Mouse (Mus musculus) thymus, postnatal 4 days (tissue): Measurements from ENCODE around the gene Gm19668.
"Not testable (repeated sequence)": the region's sequence is repeated elsewhere in the genome, so short reads cannot be mapped to it uniquely, and the experiment has no call there.

ENCODE experiments used
- DNase-seq: peaks from one replicate; pipeline ENCODE4 v3.0.0; 2021

Gm19668 gene

DNA sequence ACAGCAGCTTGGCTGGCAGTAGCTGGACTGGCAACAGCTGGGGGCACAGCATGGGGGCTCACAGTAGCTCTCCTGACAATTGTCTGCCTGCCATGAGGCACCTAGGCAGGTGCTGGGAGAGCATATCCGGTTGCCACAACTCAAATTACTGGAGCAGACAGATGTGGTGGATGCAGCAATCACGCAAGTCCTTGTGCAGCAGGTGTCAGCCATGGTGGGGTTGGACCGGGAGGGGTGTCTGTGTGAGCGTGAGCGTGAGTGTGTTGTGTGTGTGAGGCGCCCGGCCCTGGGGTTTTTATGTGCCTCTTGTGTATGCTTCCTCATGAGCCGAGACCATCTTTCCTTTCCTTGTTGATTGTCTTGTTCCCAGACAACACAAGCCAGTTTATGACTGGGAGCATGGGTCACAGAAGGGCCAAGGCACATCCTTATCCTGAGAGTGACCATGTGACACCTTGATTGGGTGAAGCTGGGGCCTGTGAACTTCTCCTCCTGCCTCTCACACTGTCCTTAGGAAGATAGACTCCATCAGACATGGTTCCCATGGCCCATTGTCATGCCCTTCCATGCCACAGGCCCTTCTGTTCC is at the start of gene Gm19668:
TSS of gene Gm19668 (minus strand) at position 213 of the 588 bp plus-strand sequence.
- DNase-seq = no peak

- no peak for DNase-seq
Measured at GRCm38 (mm10) chr10:77847538-77847937, 48.6 kb upstream of the Gm19668 start.

DNA sequence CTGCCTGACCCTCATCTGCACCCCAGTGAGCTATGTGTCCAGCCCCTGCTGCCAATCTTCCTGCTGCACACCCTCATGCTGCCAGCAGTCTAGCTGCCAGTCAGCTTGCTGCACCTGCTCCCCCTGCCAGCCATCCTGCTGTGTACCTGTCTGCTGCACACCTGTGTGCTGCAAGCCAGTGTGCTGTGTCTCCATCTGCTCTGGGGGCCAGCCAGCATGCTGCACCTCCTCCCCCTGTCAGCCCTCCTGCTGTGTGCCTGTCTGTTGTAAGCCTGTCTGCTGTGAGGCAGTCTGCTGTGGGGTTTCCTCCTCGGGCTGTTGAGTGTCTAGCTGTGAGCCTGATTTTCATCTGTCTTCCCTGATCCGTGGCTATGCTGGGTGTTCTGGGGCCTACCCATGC is 48.0 kb upstream of the Gm19668 start:
- DNase-seq = no peak

DNA sequence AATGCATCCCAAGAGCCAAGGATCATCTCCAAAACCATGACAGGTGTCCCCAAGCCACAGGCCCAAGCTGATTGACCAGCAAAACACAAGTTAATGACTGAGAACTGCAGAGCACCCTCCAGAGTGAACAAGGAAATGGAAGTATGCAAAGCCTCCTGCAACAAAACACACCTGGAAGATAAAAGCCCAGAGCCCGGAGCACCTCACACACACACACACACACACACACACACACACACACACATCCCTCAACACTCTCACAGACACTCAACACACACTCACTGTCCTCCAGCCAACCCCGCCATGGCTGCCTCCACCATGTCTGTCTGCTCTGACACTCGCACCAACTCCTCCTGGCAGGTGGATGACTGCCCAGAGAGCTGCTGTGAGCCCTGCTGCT is 47.6 kb upstream of the Gm19668 start, which contains the start of gene Gm36176:
TSS of gene Gm36176 (plus strand) at position 301 of the 400 bp plus-strand sequence.
- no peak for DNase-seq

DNA sequence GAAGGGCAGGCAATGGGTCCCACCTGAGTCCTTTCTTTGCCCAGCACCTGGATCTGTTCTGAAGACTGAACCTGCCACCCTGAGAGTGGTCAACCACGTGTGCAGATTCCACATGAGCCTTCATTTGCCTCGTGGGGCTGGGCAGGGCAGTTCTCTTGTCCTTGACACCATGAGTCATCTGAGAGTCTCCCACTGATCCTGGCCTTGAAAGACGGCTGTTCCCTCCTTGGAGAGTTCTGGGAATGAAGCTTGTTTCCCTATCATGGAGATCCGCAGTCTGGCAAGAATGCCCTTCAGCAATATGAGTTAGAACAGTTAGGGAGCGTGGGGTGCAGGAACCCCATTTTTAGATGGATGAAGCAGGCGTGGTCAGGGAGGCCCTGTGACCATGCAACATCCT is 40.1 kb upstream of the Gm19668 start:
- no peak for DNase-seq

GRCm38 (mm10) chr10:77835647-77836046 is 36.7 kb upstream of the Gm19668 start, which contains the start of gene Krtap10-10:
Gene Krtap10-10 (plus strand): TSS chr10:77835947.
- no peak for DNase-seq

GRCm38 (mm10) chr10:77826951-77827350 is 28.0 kb upstream of the Gm19668 start, which contains the start of gene Krtap10-4:
Gene Krtap10-4 (minus strand): TSS chr10:77827095.
- no peak for DNase-seq

GRCm38 (mm10) chr10:77819203-77819602 is 20.3 kb upstream of the Gm19668 start:
- no peak for DNase-seq

DNA sequence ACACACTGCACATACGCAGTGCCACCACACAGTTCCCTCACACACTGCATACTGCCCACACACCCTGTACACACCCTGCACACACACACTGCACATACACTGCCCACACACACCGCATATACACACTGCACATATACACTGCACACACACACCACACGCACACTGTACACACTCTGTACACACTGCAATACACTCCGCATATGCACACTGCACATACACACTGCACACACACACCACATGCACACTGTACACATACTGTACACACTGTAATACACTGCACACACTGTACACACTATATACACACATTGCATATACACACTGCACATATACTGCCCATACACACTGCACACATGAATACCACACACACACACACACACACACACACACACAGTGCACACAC is 19.6 kb upstream of the Gm19668 start:
- no peak for DNase-seq

DNA sequence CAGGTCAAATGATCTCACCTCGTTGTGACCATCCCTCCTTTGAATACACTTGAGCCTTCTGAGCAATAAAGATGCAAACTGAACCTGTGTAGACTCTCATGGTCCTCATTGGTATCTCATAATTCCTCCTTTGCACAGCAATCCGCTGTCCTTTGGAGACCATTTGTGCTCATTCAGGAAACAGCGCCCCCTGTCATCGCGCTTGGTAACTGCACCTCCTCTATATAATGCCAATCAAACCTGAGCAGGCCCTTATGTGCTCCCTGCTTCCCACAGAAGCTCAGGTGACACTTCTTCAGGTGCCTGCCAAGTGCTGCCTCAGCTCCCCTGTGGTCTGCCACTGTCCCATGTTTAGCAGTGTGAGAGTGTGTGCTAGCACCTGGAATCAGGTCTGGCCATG is 16.6 kb upstream of the Gm19668 start:
- DNase-seq = peak; percentile 74

- DNase-seq = no peak
Measured at GRCm38 (mm10) chr10:77814382-77814781, 15.4 kb upstream of the Gm19668 start, which contains the start of gene Gm2696. Gene Gm2696 (plus strand): TSS chr10:77814682.

DNA sequence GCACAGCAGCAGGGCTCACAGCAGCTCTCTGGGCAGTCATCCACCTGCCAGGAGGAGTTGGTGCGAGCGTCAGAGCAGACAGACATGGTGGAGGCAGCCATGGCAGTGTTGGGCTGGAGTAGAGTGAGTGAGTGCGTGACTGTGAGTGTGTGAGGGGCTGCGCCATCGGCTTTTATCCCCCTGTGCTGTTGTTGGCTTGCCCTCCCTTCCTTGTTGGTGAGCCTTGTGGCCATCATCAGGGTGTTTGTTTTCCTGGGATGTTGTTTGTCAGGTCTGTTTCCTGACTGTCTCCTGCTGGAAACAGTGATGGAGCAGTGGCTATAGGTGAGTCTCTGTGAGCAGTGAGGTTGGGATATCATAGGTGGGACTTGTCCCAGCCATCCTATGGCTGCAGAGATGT is 12.8 kb upstream of the Gm19668 start, which contains the start of gene Gm9507:
TSS of gene Gm9507 (minus strand) at position 101 of the 400 bp plus-strand sequence.
- no peak for DNase-seq

DNA sequence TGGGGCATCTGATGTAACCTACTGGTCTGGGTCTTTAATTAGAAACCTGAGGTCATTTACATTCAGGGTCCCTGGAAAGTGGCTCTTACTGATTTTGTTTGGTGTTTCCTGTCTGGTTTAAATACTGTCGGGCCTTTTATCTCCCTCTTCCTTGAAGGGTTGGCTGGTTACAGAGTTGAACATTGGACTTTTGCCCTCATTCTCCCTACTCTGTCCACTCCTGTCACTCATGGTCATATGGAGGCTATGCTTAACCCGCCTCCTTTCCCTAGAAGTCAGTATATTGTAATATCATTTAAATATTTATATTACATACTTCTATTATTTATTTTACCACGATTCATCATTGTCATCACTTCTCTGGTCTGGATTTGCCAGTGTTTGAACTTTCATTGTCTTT is 5.2 kb upstream of the Gm19668 start:
- DNase-seq = no peak

GRCm38 (mm10) chr10:77798164-77798920 is 591 bp downstream of the Gm19668 start:
- not testable (repeated sequence) for DNase-seq

DNA sequence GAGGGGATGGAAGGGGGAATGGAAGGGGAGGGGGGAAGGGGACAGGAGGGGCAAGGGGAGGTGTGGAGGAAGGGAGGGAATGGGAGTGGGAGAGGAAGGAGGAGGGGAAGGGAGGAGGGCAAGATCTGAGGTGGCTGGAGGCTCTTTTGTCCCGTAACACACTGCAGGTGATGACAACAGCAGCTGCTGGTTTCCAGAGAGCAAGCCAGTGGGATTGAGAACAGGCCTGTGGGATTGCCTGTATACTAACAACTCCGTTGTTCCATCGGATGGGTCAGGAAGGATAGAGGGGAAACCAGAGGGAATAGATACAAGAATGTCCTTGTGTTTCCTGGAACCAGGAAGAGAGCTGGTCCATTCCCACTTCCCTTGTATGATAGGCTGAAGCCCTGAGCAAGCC is 1.3 kb downstream of the Gm19668 start:
- DNase-seq = no peak

DNA sequence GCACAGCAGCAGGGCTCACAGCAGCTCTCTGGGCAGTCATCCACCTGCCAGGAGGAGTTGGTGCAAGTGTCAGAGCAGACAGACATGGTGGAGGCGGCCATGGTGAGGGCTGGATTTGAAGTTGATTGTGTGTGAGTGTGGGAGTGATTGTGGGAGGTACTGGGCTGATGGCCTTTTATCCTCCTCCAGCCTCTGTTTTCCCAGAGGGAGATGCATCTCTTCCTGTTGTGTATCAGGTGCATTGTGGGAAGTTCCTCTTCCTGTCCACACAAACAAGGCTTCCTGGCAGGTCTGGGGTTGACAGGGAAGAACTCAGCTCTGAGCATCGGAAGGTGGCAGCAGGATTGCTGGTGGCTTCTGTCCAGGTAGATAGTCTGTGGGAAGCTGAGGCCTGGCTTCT is 4.0 kb downstream of the Gm19668 start, which contains the start of gene Gm9639:
TSS of gene Gm9639 (minus strand) at position 101 of the 400 bp plus-strand sequence.
- DNase-seq = no peak

- no peak for DNase-seq
Measured at GRCm38 (mm10) chr10:77788621-77789020, 10.3 kb downstream of the Gm19668 start.

- not testable (repeated sequence) for DNase-seq
Measured at GRCm38 (mm10) chr10:77787876-77788275, 11.1 kb downstream of the Gm19668 start, which contains the start of gene Gm7137. Gene Gm7137 (minus strand): TSS chr10:77788200.

DNA sequence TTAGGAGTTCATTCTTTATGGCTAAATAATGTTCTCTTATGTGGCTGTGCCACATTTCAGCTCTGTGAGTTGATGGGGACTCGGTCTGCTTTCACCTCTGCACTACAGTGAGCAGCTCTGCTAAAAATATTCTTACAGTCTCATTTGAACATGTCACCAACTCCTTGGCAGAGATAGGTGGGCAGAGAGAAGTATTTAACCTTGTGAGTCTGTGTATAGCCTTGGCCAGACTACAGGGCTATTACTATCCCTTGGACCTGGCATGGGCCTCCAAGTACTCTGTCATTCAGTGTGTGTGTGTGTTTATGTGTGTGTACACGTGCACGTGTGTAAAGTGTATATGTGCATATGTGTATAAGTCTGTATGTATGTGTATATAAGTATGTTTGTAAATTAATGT is 15.5 kb downstream of the Gm19668 start:
- not testable (repeated sequence) for DNase-seq

DNA sequence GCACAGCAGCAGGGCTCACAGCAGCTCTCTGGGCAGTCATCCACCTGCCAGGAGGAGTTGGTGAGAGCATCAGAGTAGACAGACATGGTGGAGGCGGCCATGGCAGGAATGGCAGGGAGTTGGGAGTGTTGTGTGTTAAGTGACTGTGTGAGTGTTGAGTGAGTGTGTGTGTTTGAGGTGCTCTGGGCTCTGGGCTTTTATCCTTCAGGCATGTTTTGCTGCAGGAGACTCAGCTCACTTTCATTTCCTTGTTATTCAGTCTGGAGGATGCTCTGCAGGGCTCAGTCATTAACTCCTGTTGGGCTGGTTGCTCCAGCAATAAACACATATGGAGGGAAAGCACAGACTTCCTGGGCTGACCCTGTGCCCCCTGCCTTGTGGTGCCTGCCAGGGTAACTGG is 16.5 kb downstream of the Gm19668 start, which contains the start of gene Gm3250:
TSS of gene Gm3250 (minus strand) at position 101 of the 400 bp plus-strand sequence.
- DNase-seq = not testable (repeated sequence)

DNA sequence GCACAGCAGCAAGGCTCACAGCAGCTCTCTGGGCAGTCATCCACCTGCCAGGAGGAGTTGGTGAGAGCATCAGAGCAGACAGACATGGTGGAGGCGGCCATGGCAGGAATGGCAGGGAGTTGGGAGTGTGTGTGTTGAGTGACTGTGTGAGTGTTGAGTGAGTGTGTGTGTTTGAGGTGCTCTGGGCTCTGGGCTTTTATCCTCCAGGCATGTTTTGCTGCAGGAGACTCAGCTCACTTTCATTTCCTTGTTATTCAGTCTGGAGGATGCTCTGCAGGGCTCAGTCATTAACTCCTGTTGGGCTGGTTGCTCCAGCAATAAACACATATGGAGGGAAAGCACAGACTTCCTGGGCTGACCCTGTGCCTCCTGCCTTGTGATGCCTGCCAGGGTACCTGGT is 22.1 kb downstream of the Gm19668 start, which contains the start of gene Gm7138:
TSS of gene Gm7138 (minus strand) at position 101 of the 400 bp plus-strand sequence.
- DNase-seq = not testable (repeated sequence)

DNA sequence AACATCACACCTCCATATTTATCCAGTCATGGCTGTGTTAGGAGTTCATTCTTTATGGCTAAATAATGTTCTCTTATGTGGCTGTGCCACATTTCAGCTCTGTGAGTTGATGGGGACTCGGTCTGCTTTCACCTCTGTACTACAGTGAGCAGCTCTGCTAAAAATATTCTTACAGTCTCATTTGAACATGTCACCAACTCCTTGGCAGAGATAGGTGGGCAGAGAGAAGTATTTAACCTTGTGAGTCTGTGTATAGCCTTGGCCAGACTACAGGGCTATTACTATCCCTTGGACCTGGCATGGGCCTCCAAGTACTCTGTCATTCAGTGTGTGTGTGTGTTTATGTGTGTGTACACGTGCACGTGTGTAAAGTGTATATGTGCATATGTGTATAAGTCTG is 26.8 kb downstream of the Gm19668 start:
- DNase-seq = not testable (repeated sequence)

DNA sequence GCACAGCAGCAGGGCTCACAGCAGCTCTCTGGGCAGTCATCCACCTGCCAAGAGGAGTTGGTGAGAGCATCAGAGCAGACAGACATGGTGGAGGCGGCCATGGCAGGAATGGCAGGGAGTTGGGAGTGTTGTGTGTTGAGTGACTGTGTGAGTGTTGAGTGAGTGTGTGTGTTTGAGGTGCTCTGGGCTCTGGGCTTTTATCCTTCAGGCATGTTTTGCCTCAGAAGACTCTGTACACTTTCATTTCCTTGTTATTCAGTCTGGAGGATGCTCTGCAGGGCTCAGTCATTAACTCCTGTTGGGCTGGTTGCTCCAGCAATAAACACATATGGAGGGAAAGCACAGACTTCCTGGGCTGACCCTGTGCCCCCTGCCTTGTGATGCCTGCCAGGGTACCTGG is 27.7 kb downstream of the Gm19668 start, which contains the start of gene Gm3238:
TSS of gene Gm3238 (minus strand) at position 101 of the 400 bp plus-strand sequence.
- not testable (repeated sequence) for DNase-seq
